8 mouse cellular contexts compared by ENCODE assay signal in genomic region chr5:65213321-65213720, GRCm38 (mm10). TPM values are rescaled to one million over a fixed set of nuclear protein-coding genes. Genes with fewer than 3 reads are reported as not detected.
DNase-seq lines count a peak whose midpoint lies in the region; ATAC-seq lines count a peak whose summit lies in the region.
"Had no signal": no experiment of that assay in that cellular context is flagged by ENCODE, and none has a peak within 500 bp of the region (broad histone marks: within the 10 kb centered on the region; RNA-seq: fewer than 3 reads in every experiment).

No protein-coding gene starts in this region.

- peaks cover 2% of the 10 kb centered on the region; the same call in 1 of the 2 replicates for H3K36me3 ChIP-seq in midbrain, embryonic 14.5 days (ENCODE audit: control insufficient read depth, insufficient read depth, low read length)
- H3K36me3 ChIP-seq: heart, embryonic 15.5 days had no signal

- H3K9ac ChIP-seq in midbrain, embryonic 14.5 days (replicated peaks; ENCODE audit: low read length): no peak overlapping the region
- H3K9ac ChIP-seq: heart, embryonic 15.5 days had no signal

- H3K27me3 ChIP-seq in midbrain, embryonic 14.5 days (ENCODE audit: control insufficient read depth, insufficient read depth, low read length): no peaks in the 10 kb centered on the region
- H3K27me3 ChIP-seq: heart, embryonic 15.5 days had no signal

- 19% methylated on average over 7 of the region's 7 CpGs for whole genome bisulfite sequencing in midbrain, embryonic 14.5 days

- DNase-seq in ovary, postnatal 14 days (ENCODE audit: low spot score): peak; percentile 13
- DNase-seq in ovary, adult 18-20 months (ENCODE audit: low spot score): no peak
- DNase-seq in T-cell, adult 2 months (ENCODE audit: low spot score): peak; percentile 28
- DNase-seq in hindlimb bud, embryonic 11.5 days (ENCODE audit: extremely low spot score, low read depth, low spot score): peak; percentile 8
- DNase-seq in midbrain, embryonic 14.5 days: peak; percentile 79
- peak; percentile 64 for DNase-seq in thymus, postnatal 4 days

- H3K4me1 ChIP-seq in midbrain, embryonic 14.5 days (ENCODE audit: control insufficient read depth, insufficient read depth, low read length): no peaks in the 10 kb centered on the region
- H3K4me1 ChIP-seq: heart, embryonic 15.5 days had no signal

- ATAC-seq in common myeloid progenitor, adult 5-6 weeks (replicated peaks; ENCODE audit: low read depth, poor library complexity, severe bottlenecking): peak; percentile 74
- no peak for ATAC-seq in midbrain, embryonic 14.5 days (ENCODE audit: low FRiP score, low TSS enrichment)

- H3K9me3 ChIP-seq in midbrain, embryonic 14.5 days (ENCODE audit: control insufficient read depth, low read length): no peaks in the 10 kb centered on the region
- H3K9me3 ChIP-seq: heart, embryonic 15.5 days had no signal

- no peak overlapping the region for H3K4me3 ChIP-seq in midbrain, embryonic 14.5 days (replicated peaks; ENCODE audit: low read depth, low read length)
- H3K4me3 ChIP-seq: heart, embryonic 15.5 days had no signal

- no peak overlapping the region for H3K27ac ChIP-seq in midbrain, embryonic 14.5 days (replicated peaks; ENCODE audit: low read depth, low read length)
- H3K27ac ChIP-seq: heart, embryonic 15.5 days had no signal

- H3K4me2 ChIP-seq in midbrain, embryonic 14.5 days (ENCODE audit: low read length): no peak overlapping the region
- H3K4me2 ChIP-seq: heart, embryonic 15.5 days had no signal

RNA-seq across cellular contexts. Expression of gene Wdr19, which starts 13.8 kb away (rescaled TPM):
- total RNA-seq in common myeloid progenitor, adult 5-6 weeks (2017): 4.3 and 4.7 TPM in 2 replicates
- polyA plus RNA-seq in midbrain, embryonic 14.5 days (2014; fragmentation: Nextera tagmentation; extraction: Ambion mirVana): 11.3 and 18.3 TPM in 2 replicates
